Mouse (Mus musculus) heart, embryonic 14.5 days (tissue): ENCODE results near the gene Slc6a12. TPM values are rescaled to one million over a fixed set of nuclear protein-coding genes. Genes with fewer than 3 reads are reported as not detected.

Experiments used
- ATAC-seq: fragments of 200-750 bp; cut with Nextera tagmentation; 2 replicates; pipeline ENCODE4 v1.8.0; 2017; ENCODE audit warnings: low read depth, moderate TSS enrichment; ENCODE audit not compliant: insufficient number of reproducible peaks, insufficient read depth, low FRiP score
- H3K27ac ChIP-seq, 2 experiments: fragments of 200-500 bp in 1 of 2; fragments of 300-500 bp in 1 of 2; sonication (generic) in 1 of 2; replicated peaks in 1 of 2; 2 replicates each; pipeline ENCODE4 v1.5.1; 2012 to 2014; ENCODE audit warnings: low read depth in 2 of 2, low read length in 2 of 2, control low read depth in 1 of 2, mild to moderate bottlenecking in 1 of 2, mixed read lengths in 1 of 2; ENCODE audit not compliant: control insufficient read depth in 1 of 2, insufficient read depth in 1 of 2
- H3K27me3 ChIP-seq: fragments of 300-500 bp; sonication (generic); 2 replicates; pipeline ENCODE4 v1.6.1; 2014; ENCODE audit warnings: mild to moderate bottlenecking, low read length, control low read depth; ENCODE audit not compliant: control insufficient read depth, insufficient read depth
- H3K36me3 ChIP-seq: fragments of 300-500 bp; sonication (generic); 2 replicates; pipeline ENCODE4 v1.6.1; 2014; ENCODE audit warnings: mild to moderate bottlenecking, control low read depth, low read length, mixed read lengths; ENCODE audit not compliant: control insufficient read depth, insufficient read depth
- H3K4me1 ChIP-seq, 2 experiments: fragments of 200-500 bp in 1 of 2; fragments of 300-500 bp in 1 of 2; sonication (generic) in 1 of 2; 2 replicates each; pipeline ENCODE4 v1.6.1; 2012 to 2014; ENCODE audit warnings: low read length in 2 of 2, control low read depth in 1 of 2, mixed read lengths in 1 of 2; ENCODE audit not compliant: control insufficient read depth in 2 of 2, insufficient read depth in 2 of 2
- H3K4me2 ChIP-seq: fragments of 300-500 bp; sonication (generic); 2 replicates; pipeline ENCODE4 v1.6.1; 2014; ENCODE audit warnings: mild to moderate bottlenecking, low read length
- H3K4me3 ChIP-seq, 2 experiments: fragments of 200-500 bp in 1 of 2; fragments of 300-500 bp in 1 of 2; sonication (generic) in 1 of 2; 2 replicates each; pipeline ENCODE4 v1.5.1; 2012 to 2014; ENCODE audit warnings: low read length in 2 of 2, mild to moderate bottlenecking in 2 of 2, control low read depth in 1 of 2, low read depth in 1 of 2, moderate library complexity in 1 of 2; ENCODE audit not compliant: control insufficient read depth in 1 of 2, insufficient read depth in 1 of 2
- H3K9ac ChIP-seq: fragments of 300-500 bp; sonication (generic); 2 replicates; pipeline ENCODE4 v1.6.1; 2014; ENCODE audit warnings: mild to moderate bottlenecking, low read length
- H3K9me3 ChIP-seq: fragments of 300-500 bp; sonication (generic); 2 replicates; pipeline ENCODE4 v1.6.1; 2016; ENCODE audit warnings: low read length, control low read depth; ENCODE audit not compliant: control insufficient read depth
- WGBS: fragments of 180-500 bp; shearing (Covaris S2); extraction: QIAGEN DNeasy Blood & Tissue Kit; methylation state at CpG from one replicate; pipeline ENCODE4 v1.1.7; 2014; 5-methylcytosine and 5-hydroxymethylcytosine counted together
- polyA plus RNA-seq: library from polyadenylated mRNA; unstranded; fragments of >200 nt; fragmentation: Nextera tagmentation; extraction: Ambion mirVana; gene quantifications from 2 replicates; pipeline ENCODE4 v1.2.1, GENCODE M21; 2014

Slc6a12 gene
- polyA plus RNA-seq, 1 experiment from 2014 or later, result not detected

GRCm38 (mm10) chr6:121343771-121344123, 871 bp downstream of the Slc6a12 start:
- peaks cover 16% of the 10 kb centered on the region; the same call in 1 of the 2 replicates for H3K27me3 ChIP-seq
- H3K27ac ChIP-seq, result no peak overlapping the region
- ATAC-seq, result no peak
- H3K9ac ChIP-seq, result no peak overlapping the region
- no peaks in the 10 kb centered on the region for H3K9me3 ChIP-seq
- H3K4me1 ChIP-seq, result no peaks in the 10 kb centered on the region
- H3K4me3 ChIP-seq, result no peak overlapping the region
- H3K36me3 ChIP-seq, result no peaks in the 10 kb centered on the region
- 46% methylated on average over 6 of the region's 6 CpGs for WGBS
- no peak overlapping the region for H3K4me2 ChIP-seq

DNA sequence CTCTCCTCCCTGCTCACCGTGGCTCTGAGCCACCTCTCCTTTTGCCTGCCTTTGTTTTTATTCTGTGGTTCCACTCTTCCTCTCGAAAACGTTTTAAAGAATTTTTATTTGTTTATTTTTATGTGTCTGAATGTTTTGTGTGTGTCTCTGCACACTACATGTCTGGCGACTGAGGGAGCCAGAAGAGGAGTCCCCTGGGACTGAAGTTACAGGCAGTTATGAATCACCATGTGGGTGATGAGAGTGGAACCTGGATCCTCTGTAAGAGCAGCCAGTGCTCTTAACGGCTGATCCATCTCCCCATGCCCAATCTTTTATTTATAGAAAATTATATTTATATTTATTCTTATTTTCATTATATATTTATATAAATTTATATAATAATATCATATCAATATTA, 1.5 kb downstream of the Slc6a12 start:
- Histone ChIP-seq H3K4me2 (no peak overlapping the region), H3K27me3 (peaks cover 16% of the 10 kb centered on the region; the same call in 1 of the 2 replicates)

DNA sequence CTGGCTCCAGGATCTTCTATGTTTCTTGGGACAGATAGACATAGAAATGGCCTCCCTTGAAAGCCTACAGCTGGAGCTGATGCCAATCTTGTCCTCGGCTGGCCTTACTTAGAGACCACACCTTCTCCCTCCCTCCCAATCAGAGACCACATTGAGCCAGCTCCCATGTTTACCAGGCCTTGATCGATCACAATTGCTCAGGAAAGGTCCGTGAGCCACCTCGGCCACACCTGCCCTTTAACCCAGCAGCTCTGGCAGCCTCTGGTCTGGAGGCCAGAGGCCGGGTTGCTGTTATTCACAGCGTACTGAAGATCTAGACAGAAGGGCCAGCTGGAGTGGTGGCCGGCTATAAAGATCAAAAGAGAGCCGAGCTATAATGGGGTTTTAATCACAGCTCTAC, 3.6 kb downstream of the Slc6a12 start:
- H3K27ac ChIP-seq, result no peak overlapping the region
- no peaks in the 10 kb centered on the region for H3K9me3 ChIP-seq
- no peaks in the 10 kb centered on the region for H3K36me3 ChIP-seq
- 69% methylated on average over 8 of the region's 8 CpGs for WGBS
- no peak overlapping the region for H3K4me3 ChIP-seq
- ATAC-seq, result no peak
- no peak overlapping the region for H3K4me2 ChIP-seq
- H3K4me1 ChIP-seq, result no peaks in the 10 kb centered on the region
- H3K27me3 ChIP-seq, result peaks cover 6% of the 10 kb centered on the region; the same call in 1 of the 2 replicates
- no peak overlapping the region for H3K9ac ChIP-seq

More for the DNA sequence above, 1.5 kb downstream of the Slc6a12 start:
- WGBS, result 60% methylated on average over 5 of the region's 5 CpGs
- no peak for ATAC-seq
- H3K9me3 ChIP-seq, result no peaks in the 10 kb centered on the region
- H3K4me1 ChIP-seq, result no peaks in the 10 kb centered on the region
- no peak overlapping the region for H3K27ac ChIP-seq
- H3K4me3 ChIP-seq, result no peak overlapping the region
- H3K9ac ChIP-seq, result no peak overlapping the region
- no peaks in the 10 kb centered on the region for H3K36me3 ChIP-seq

- H3K4me3 ChIP-seq, result no peak overlapping the region
- H3K36me3 ChIP-seq, result no peaks in the 10 kb centered on the region
- no peak overlapping the region for H3K9ac ChIP-seq
- no peak for ATAC-seq
- H3K9me3 ChIP-seq, result no peaks in the 10 kb centered on the region
- H3K27me3 ChIP-seq, result 0 out of 2 replicates have a peak, but pooled peaks cover 7% of the 10 kb centered on the region
- WGBS, result 49% methylated on average over 2 of the region's 2 CpGs
- no peak overlapping the region for H3K4me2 ChIP-seq
- H3K27ac ChIP-seq, result no peak overlapping the region
- no peaks in the 10 kb centered on the region for H3K4me1 ChIP-seq
These were observed 9.4 kb downstream of the Slc6a12 start for GRCm38 (mm10) chr6:121352276-121352675.

DNA sequence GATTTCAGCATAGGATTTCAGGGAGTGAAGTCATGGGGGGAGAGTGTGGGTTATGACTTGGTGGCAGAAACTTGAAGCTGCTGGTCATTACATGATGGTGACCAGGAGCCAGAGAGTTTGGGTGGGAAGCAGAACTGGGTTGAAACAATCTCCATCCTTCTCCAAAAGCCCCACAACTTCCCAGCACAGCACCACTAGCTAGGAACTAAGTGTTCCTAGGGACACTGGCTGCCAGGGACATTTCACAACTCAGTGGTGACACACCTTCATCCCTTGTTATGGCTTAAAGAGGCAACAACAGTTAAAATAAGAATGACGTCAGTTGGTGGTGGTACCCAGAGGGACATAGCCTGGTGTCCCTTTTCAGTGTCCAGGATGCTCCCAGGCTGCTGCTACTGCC, 13.2 kb downstream of the Slc6a12 start:
- 63% methylated on average over 1 of the region's 1 CpGs for WGBS
- no peaks in the 10 kb centered on the region for H3K36me3 ChIP-seq
- H3K9ac ChIP-seq, result no peak overlapping the region
- peaks cover 10% of the 10 kb centered on the region; the same call in 1 of the 2 replicates for H3K27me3 ChIP-seq
- no peak overlapping the region for H3K4me3 ChIP-seq
- H3K4me1 ChIP-seq, result no peaks in the 10 kb centered on the region
- no peak overlapping the region for H3K27ac ChIP-seq
- H3K9me3 ChIP-seq, result no peaks in the 10 kb centered on the region
- ATAC-seq, result no peak
- H3K4me2 ChIP-seq, result no peak overlapping the region

- H3K27ac ChIP-seq, result no peak overlapping the region
- 80% methylated on average over 6 of the region's 6 CpGs for WGBS
These were observed 14.4 kb downstream of the Slc6a12 start for GRCm38 (mm10) chr6:121357232-121357631.

DNA sequence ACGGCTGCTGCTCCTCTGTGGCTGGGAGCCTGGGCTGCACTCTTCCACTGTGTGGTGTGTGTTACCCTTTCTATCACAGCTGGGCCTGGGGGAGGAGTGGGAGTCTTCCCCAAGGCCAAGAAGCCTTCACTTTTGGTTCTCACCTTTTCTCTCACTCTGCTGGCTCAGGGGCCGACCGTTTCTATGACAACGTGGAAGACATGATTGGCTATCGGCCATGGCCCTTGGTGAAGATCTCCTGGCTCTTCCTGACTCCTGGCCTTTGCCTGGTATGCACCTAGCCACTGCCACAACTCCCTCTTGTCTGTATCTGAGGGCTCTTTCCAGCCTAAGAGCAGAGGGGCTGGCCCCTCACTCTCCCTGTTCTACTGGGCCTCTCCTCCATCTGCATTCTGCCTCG, 20.2 kb downstream of the Slc6a12 start:
- Histone ChIP-seq H3K27ac (no peak overlapping the region), H3K4me2 (no peak overlapping the region), H3K27me3 (peaks cover 3% of the 10 kb centered on the region; the same call in 1 of the 2 replicates), H3K4me1 (no peaks in the 10 kb centered on the region), H3K4me3 (no peak overlapping the region), H3K9ac (no peak overlapping the region), H3K9me3 (no peaks in the 10 kb centered on the region), H3K36me3 (no peaks in the 10 kb centered on the region)
- no peak for ATAC-seq
- 55% methylated on average over 6 of the region's 6 CpGs for WGBS

More at GRCm38 (mm10) chr6:121357232-121357631, 14.4 kb downstream of the Slc6a12 start:
- Histone ChIP-seq H3K27me3 (peaks cover 10% of the 10 kb centered on the region; the same call in 1 of the 2 replicates), H3K9ac (no peak overlapping the region), H3K4me1 (no peaks in the 10 kb centered on the region), H3K4me3 (no peak overlapping the region), H3K4me2 (no peak overlapping the region), H3K36me3 (no peaks in the 10 kb centered on the region), H3K9me3 (no peaks in the 10 kb centered on the region)
- ATAC-seq, result no peak

DNA sequence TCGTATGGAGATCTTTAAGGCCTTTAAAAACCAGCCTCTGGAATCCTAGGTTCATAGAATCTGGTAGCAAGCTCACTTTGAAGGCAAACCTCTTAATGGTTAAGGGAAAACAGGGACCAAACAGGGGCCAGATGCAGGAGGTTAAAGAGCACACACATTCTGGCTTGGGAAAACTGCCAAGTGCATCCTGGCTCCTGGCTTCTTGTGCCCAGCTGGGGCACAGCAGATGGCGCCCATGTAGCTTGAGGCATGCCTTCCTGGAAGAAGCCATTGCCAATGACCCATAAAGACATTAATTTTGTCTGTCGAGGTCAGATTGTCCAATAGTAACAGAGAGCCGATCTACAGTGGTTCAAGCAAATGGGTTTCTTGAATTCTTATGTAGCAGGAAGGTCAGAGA, 21.1 kb downstream of the Slc6a12 start:
- Histone ChIP-seq H3K36me3 (no peaks in the 10 kb centered on the region), H3K4me3 (no peak overlapping the region), H3K9me3 (no peaks in the 10 kb centered on the region), H3K4me2 (no peak overlapping the region), H3K27me3 (peaks cover 3% of the 10 kb centered on the region; the same call in 1 of the 2 replicates), H3K4me1 (no peaks in the 10 kb centered on the region), H3K9ac (no peak overlapping the region), H3K27ac (no peak overlapping the region)
- WGBS, result 76% methylated on average over 4 of the region's 4 CpGs
- ATAC-seq, result no peak
